Mouse (Mus musculus): ENCODE measurements around the gene Ptpn7. TPM values are rescaled to one million over a fixed set of nuclear protein-coding genes. Genes with fewer than 3 reads are reported as not detected.
"Not testable (repeated sequence)": the region's sequence is repeated elsewhere in the genome, so short reads cannot be mapped to it uniquely, and the experiment has no call there.

Gene Ptpn7
- total RNA-seq (2021), result under 1 TPM; 0.10 to 0.24 TPM

- DNase-seq, result peak; percentile 83
- intact Hi-C loops (cut with DNase I), result no loop called here
Observed at GRCm38 (mm10) chr1:135132473-135132872, at the start of gene Ptpn7. Gene Ptpn7, plus strand, starts transcription at chr1:135132700.

- intact Hi-C loops (cut with DNase I), result loop anchor here (5.0 kb wide), 1 partner anchor 36 kb away; no protein-coding TSS in a partner anchor
- DNase-seq, result no peak
Observed at GRCm38 (mm10) chr1:135083465-135083864, 49.0 kb upstream of the Ptpn7 start.

- intact Hi-C loops (cut with DNase I), result no loop called here
- no peak for DNase-seq
Observed at GRCm38 (mm10) chr1:135085296-135085871, 47.1 kb upstream of the Ptpn7 start.

GRCm38 (mm10) chr1:135086015-135086414 lies 46.5 kb upstream of the Ptpn7 start:
- no peak for DNase-seq
- intact Hi-C loops (cut with DNase I), result no loop called here

GRCm38 (mm10) chr1:135087414-135087813 lies 45.1 kb upstream of the Ptpn7 start:
- intact Hi-C loops (cut with DNase I), result no loop called here
- no peak for DNase-seq

GRCm38 (mm10) chr1:135089626-135090025 lies 42.9 kb upstream of the Ptpn7 start:
- no peak for DNase-seq
- intact Hi-C loops (cut with DNase I), result no loop called here

GRCm38 (mm10) chr1:135090914-135091313 lies 41.6 kb upstream of the Ptpn7 start:
- no peak for DNase-seq
- intact Hi-C loops (cut with DNase I), result no loop called here

GRCm38 (mm10) chr1:135094723-135095122 lies 37.8 kb upstream of the Ptpn7 start:
- DNase-seq, result no peak
- intact Hi-C loops (cut with DNase I), result no loop called here

- DNase-seq, result no peak
- intact Hi-C loops (cut with DNase I), result no loop called here
Observed at GRCm38 (mm10) chr1:135095189-135095588, 37.3 kb upstream of the Ptpn7 start.

- DNase-seq, result no peak
- intact Hi-C loops (cut with DNase I), result no loop called here
Observed at GRCm38 (mm10) chr1:135096312-135096711, 36.2 kb upstream of the Ptpn7 start.

- intact Hi-C loops (cut with DNase I), result no loop called here
- no peak for DNase-seq
Observed at GRCm38 (mm10) chr1:135097441-135097840, 35.1 kb upstream of the Ptpn7 start.

- DNase-seq, result peak; percentile 66
- intact Hi-C loops (cut with DNase I), result no loop called here
Observed at GRCm38 (mm10) chr1:135098441-135098840, 34.1 kb upstream of the Ptpn7 start.

GRCm38 (mm10) chr1:135100400-135100799 lies 32.1 kb upstream of the Ptpn7 start:
- intact Hi-C loops (cut with DNase I), result no loop called here
- DNase-seq, result no peak

- no peak for DNase-seq
- intact Hi-C loops (cut with DNase I), result no loop called here
Observed at GRCm38 (mm10) chr1:135105124-135105523, 27.4 kb upstream of the Ptpn7 start, which contains the start of gene Lgr6. Gene Lgr6, minus strand, starts transcription at chr1:135105276.

- peak; percentile 72 for DNase-seq
- intact Hi-C loops (cut with DNase I), result no loop called here
Observed at GRCm38 (mm10) chr1:135105951-135106350, 26.5 kb upstream of the Ptpn7 start.

- peak; percentile 59 for DNase-seq
- intact Hi-C loops (cut with DNase I), result no loop called here
Observed at GRCm38 (mm10) chr1:135108611-135109010, 23.9 kb upstream of the Ptpn7 start.

- intact Hi-C loops (cut with DNase I), result loop anchor here (5.0 kb wide), 1 partner anchor 123 kb away; no protein-coding TSS in a partner anchor
- peak; percentile 74 for DNase-seq
Observed at GRCm38 (mm10) chr1:135110075-135110474, 22.4 kb upstream of the Ptpn7 start.

- intact Hi-C loops (cut with DNase I), result loop anchor here (5.0 kb wide), 1 partner anchor 124 kb away; no protein-coding TSS in a partner anchor
- DNase-seq, result not testable (repeated sequence)
Observed at GRCm38 (mm10) chr1:135111271-135111670, 21.2 kb upstream of the Ptpn7 start.

GRCm38 (mm10) chr1:135112661-135113060 lies 19.8 kb upstream of the Ptpn7 start:
- intact Hi-C loops (cut with DNase I), result loop anchor here (5.0 kb wide), 1 partner anchor 125 kb away; no protein-coding TSS in a partner anchor
- DNase-seq, result peak; percentile 47

- intact Hi-C loops (cut with DNase I), result no loop called here
- DNase-seq, result no peak
Observed at GRCm38 (mm10) chr1:135124573-135125363, 7.7 kb upstream of the Ptpn7 start.

- peak; percentile 89 for DNase-seq
- intact Hi-C loops (cut with DNase I), result no loop called here
Observed at GRCm38 (mm10) chr1:135125990-135126389, 6.5 kb upstream of the Ptpn7 start.

Data from left cerebral cortex, postnatal 4 days (tissue).